Mouse (Mus musculus): ENCODE results near the gene Gm11939.
A peak's percentile ranks its signal among the peaks of the same experiment; 100 is the strongest.
"Not testable (repeated sequence)": the region's sequence is repeated elsewhere in the genome, so short reads cannot be mapped to it uniquely, and the experiment has no call there.

The Gm11939 gene

DNA sequence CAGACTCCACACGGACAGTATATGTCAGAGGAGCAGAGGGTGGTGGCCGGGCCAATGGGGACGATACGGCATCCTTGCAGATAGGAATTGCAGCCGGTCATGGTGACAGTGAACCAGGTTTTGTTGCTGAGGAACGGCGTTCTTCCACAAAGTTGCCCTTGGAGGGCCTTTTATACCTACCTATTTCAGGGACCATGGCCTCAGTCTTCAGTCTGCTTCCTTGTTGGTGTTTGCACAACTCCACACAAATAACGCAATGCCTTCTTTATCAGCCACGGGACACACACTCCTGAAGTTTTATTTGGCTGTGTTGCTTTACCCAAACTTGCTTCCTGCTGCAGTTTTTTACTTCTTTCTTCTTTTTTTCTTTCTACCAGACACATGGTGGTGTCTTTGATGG, at the start of gene Gm11939:
TSS of gene Gm11939 (minus strand) at position 101 of the 400 bp plus-strand sequence.
- DNase-seq (ENCODE audit: low spot score in 2 of 2), result no peak

DNA sequence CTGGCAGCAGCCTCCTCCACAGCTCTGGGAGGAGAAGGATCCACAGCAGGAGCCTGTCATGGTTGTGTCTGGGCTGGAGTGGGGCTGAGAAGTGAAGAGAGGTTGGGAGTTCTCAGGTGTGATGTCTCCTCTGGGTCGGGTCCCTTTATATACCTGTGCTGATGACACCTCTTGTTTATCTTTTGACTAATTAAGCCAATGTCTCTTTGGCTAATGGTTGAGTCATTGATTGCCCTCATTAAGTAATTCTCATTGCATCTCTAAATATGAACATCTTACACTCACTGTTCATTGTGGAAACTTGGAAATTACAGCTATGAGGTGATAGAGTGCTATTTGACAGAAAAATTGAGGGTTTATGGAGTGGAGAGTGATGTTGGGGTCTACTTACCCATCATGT, 43.9 kb upstream of the Gm11939 start, which contains the start of gene Gm11938:
TSS of gene Gm11938 (minus strand) at position 101 of the 400 bp plus-strand sequence.
- not testable (repeated sequence) for DNase-seq (ENCODE audit: low spot score in 2 of 2)

DNA sequence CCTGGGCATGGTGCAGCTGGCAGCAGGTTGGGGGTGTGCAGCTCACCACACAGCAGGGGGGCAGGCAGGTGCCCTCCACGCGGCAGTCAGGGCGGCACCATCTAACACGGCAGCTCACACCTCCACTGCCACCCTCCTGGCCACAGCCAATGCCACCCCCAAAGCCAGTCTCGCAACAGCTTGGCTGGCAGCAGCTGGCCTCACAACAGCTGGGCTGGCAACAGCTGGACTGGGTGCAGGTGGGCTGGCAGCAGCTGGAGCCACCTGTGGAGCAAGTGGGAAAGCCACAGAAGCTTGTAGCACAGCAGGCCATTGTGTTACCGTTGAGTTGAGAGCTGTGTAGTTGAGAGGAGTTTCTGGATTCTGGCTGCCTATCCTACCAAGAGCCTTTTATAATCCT, 38.5 kb upstream of the Gm11939 start, which contains the start of gene Krtap9-3:
TSS of gene Krtap9-3 (minus strand) at position 364 of the 400 bp plus-strand sequence.
- not testable (repeated sequence) for DNase-seq (ENCODE audit: low spot score in 2 of 2)

DNA sequence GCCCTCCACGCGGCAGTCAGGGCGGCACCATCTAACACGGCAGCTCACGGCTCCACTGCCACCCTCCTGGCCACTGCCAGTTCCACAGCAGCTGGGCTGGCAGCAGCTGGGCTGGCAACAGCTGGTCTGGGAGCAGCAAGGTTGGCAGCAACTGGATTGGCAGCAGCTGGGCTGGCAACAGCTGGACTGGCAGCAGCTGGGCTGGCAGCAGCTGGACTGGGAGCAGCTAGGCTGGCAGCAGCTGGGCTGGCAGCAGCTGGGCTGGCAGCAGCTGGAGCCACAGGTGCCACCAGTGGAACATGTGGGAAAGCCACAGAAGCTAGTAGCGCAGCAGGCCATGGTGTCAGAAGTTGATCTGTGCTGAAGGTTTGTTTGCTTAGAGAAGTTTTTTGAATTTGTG, 31.7 kb upstream of the Gm11939 start, which contains the start of gene Krtap1-3:
TSS of gene Krtap1-3 (minus strand) at position 359 of the 400 bp plus-strand sequence.
- DNase-seq (ENCODE audit: low spot score in 2 of 2), result no peak

DNA sequence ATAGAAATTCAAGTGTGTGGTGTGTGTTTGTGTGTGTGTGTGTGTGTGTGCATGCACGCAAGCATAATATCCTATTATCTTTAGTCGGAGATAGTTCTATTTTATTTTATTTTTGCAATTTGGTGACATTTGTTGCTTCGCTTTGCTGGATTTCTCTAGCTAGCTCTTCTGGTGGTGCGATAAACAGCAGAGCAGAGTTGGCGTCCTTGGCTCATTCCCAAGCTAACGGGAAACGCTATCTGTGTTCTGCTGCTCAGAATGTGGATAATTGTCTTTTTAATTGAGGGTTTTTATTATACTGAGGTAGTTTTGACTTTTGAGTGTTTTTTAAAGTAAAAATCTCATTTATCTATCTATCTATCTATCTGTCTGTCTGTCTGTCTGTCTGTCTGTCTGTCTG, 25.8 kb upstream of the Gm11939 start:
- no peak for DNase-seq (ENCODE audit: low spot score in 2 of 2)

DNA sequence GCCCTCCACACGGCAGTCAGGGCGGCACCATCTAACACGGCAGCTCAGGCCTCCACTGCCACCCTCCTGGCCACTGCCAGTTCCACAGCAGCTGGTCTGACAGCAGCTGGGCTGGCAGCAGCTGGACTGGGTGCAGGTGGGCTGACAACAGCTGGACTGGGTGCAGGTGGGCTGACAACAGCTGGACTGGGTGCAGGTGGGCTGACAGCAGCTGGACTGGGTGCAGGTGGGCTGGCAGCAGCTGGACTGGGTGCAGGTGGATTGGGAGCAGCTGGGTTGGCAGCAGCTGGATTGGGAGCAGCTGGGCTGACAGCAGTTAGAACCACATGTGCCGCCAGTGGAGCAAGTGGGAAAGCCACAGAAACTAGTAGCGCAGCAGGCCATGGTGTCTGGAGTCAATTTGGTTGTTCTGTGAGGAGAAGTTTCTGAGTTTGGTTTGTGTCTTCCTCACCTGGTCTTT, 24.0 kb upstream of the Gm11939 start, which contains the start of gene Krtap1-4:
TSS of gene Krtap1-4 (minus strand) at position 410 of the 460 bp plus-strand sequence.
- DNase-seq (ENCODE audit: low spot score in 2 of 2), result no peak

DNA sequence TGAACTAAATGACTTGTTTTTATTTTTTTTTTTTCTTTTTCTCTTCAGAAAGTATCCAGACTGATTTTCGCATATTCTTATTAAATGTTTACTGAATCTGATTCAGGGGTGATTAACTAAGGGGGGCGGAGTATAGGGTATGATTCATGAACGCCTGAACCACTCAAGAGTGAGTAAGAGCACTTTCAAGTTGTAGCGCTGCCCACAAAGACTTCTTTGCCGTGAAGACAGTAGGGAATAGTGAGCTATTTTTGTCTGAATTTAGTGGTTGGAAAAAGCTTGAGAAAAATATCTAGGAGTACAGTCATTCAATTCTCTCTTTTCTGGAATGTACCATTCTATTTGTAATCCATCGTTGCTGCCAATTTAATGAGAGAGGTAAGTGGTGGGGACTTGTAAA, 22.3 kb upstream of the Gm11939 start:
- no peak for DNase-seq (ENCODE audit: low spot score in 2 of 2)

DNA sequence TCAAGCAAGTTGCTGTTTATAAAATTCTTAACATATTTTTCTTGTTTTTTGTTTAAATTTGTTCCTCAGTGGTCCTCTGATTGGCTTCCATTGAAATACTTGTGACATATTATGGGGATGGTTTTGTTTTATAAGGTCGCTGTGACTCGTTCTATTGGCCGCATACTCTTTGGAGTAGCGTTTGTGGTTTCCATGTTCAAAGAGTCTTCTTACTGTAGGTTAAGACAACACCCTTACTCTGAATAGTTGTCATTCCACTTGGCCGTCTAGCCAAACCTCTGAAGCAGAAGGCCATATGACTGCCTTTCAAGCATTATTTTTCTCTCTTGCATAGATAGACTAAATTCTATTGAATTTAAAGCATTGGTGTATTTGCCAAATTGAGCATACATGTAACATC, 21.8 kb upstream of the Gm11939 start:
- no peak for DNase-seq (ENCODE audit: low spot score in 2 of 2)

DNA sequence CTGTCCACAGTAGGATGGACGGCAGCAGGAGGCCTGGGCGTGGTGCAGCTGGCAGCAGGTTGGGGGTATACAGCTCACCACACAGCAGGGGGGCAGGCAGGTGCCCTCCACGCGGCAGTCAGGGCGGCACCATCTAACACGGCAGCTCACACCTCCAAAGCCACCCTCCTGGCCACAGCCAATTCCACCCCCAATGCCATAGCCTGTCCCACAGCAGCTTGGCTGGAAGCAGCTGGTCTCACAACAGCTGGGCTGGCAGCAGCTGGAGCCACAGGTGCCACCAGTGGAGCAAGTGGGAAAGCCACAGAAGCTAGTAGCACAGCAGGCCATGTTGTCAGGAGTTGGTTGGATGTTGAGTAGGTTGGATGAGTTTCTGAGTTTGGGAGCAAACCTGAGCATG, 21.4 kb upstream of the Gm11939 start, which contains the start of gene Krtap1-5:
TSS of gene Krtap1-5 (minus strand) at position 381 of the 400 bp plus-strand sequence.
- DNase-seq (ENCODE audit: low spot score in 2 of 2), result no peak

DNA sequence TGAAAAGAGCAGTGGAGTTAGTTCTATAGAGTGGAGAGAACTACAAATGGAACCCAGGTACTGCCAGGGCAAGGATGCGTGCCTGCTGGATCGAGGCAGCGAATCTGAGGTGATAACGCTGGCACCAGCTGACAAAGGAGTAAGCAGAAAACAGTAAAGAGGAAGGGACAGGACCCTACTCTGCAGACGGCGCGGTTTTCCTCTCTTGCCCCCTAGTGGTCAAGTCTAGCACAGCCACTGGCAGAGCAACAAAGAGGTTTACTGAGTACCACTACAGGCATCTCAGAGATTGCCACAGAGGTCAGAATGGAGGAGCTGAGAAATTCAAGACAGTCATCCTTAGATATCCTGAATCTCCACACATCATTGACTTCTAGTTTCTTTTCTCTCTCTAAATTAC, 14.8 kb upstream of the Gm11939 start:
- no peak for DNase-seq (ENCODE audit: low spot score in 2 of 2)

DNA sequence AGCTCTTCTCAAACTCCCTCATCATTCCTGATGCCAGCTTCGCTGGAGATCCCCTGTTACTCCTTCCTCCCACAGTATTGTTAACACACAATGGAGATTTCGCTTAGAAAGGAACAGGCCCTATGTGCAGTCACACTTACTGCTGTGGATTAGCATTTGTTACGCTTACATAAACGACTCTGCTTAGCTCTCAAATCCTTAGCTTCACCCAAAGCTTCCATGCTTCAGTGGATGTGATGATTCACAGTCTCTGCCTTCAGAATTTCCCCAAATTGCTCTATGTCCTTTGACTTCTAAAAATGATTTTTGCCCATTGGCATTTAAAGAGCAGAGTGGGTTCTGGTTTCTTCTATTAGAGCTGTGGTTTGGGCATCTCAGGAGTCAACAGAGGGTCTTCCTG, 13.9 kb upstream of the Gm11939 start:
- DNase-seq (ENCODE audit: low spot score in 2 of 2), result no peak

DNA sequence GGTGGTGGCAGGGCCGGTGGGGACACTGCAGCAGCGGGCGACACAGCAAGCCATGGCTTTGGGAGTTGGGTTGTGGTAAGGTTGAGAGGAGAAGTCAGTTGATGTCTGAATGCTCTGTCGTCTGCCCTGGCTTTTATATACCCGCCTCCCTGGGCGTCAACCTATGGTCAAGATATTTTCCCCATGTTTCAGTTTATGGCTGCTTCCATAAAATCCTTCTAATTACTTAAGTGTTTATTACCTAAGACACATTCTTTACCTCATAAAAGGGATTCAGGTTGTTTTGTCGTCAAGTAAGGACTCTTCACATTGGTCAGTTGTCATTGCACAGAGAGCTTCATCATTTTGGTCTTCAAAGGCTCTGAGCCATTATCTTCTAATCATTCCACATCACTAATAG, 7.3 kb upstream of the Gm11939 start, which contains the start of gene Krtap3-1:
TSS of gene Krtap3-1 (minus strand) at position 101 of the 400 bp plus-strand sequence.
- no peak for DNase-seq (ENCODE audit: low spot score in 2 of 2)

DNA sequence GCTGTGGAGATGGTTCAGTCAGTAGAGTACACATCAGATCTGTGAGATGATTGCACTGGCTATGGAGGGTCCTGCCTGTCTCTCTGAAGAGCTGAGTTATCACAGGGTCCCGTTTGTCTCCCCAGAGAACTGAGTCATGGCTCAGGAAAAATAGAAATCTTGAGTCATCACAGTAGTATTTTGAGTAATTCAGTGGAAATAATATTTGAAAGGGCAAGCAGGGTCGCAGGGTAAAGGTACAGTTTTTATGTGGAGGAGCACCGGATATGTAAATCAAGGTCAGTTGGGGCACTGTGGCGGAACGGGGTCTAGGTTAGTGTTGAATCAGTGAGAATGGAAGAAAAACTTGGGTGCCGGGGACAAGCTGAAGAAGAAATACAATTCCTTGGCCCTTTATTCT, 3.3 kb upstream of the Gm11939 start:
- DNase-seq (ENCODE audit: low spot score in 2 of 2), result no peak

DNA sequence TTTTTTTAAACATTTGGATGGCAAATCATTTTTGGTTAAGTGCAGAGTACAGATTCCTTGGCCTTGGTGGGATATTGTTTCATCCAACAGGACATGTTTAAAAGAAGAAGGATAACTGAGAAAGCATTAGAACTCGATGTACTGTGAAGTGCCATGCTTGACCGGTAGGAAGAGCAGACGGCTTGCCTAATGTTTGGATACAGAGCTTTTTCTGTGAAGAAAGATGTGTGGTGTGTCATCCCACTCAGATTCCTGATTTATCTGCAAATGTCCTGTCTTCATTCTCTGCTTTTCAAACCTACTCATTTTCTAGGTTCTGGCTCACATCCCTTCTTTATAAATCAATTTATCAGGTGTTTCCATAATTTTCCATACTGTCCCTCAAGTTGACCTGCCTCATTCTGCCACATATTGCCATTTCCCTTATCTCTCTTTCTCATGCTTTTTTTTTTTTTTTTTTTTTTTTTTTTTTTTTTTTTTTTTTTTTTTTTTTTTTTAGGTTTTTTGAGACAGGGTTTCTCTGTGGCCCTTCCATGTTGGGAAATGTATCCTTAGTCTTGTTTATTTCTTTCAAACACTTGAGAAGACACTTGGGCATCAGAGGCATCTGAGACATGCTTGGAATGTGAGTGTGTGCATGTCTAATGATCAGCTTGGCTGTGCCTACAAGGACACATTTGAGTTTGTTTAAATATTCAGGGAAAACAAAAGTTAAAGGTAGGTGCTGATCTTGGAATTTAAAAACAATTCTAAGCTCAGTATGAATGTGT, 1.1 kb downstream of the Gm11939 start:
- DNase-seq (ENCODE audit: low spot score in 2 of 2), result peak in 1 of 2 experiments; percentile 9

DNA sequence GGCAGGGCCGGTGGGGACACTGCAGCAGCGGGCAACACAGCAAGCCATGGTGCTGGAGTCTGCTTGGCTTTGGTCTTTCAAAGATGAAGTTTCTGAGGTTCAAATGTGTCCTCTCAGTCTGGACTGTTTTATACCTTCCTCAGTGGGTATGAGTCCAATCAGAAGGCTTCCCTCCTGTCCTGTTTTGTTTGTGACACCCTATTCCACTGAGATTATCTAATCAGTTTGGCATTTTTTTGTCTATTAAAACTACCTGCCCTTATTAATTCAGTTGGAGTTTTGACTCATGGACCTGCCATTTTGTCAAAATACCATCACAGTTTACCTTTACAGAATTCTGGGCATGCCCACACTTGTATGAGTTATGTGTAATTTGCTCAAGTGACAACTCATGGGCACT, 2.5 kb downstream of the Gm11939 start, which contains the start of gene Krtap3-2:
TSS of gene Krtap3-2 (minus strand) at position 101 of the 400 bp plus-strand sequence.
- no peak for DNase-seq (ENCODE audit: low spot score in 2 of 2)

DNA sequence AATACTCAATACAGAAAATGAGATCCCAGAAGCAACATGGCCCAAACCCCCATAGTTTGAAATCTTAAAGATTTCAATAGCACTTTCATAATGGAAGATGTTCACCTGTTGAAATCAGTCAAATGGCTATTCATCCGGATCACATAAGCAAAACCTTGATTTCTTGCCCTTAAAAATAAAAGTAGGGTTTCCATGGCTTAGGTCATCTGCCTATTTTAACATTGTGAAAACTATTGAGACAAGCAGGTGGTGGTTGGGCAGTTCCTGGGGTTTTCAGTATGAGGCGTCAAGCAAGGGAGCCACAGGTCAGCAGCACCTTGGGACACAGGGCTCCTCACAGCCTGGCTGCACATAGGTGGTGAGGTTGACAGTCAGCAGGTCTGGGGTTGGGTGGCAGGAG, 3.1 kb downstream of the Gm11939 start:
- no peak for DNase-seq (ENCODE audit: low spot score in 2 of 2)

DNA sequence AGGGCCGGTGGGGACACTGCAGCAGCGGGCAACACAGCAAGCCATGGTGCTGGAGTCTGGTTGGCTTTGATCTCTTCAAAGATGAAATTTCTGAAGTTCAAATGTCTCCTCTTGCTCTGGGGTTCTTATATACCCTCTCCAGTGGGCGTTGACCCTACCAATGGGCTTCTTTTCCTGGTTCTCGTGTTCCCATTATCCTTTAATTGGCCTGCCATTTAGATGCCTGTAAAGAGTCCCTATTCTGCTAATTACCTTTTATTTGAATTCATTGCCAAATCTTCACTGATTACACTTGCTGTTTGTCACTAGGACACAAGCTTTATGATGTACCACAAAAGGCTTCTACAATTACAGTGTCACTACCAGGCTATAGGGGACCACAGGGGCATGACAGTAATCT, 8.5 kb downstream of the Gm11939 start, which contains the start of gene Krtap3-3:
TSS of gene Krtap3-3 (minus strand) at position 101 of the 400 bp plus-strand sequence.
- DNase-seq (ENCODE audit: low spot score in 2 of 2), result no peak

DNA sequence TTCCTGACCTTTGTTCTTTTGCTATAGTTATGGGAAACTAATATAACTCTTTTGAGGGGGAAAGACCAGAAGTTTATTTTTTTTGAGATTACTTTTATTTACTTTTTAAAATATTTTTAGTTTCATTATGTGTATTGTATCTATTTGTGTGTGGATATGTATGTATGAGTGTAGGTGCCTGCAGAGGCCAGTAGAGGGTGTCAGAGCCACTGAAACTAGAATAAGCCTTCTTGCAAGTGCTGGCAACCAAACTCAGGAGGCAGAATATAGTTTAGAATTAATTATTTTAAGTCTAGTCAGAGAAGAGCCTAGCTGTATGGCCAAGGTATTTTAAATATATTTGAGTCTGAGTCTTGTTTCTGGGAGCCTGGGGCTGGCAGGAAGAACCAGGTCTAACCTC, 11.4 kb downstream of the Gm11939 start:
- no peak for DNase-seq (ENCODE audit: low spot score in 2 of 2)

DNA sequence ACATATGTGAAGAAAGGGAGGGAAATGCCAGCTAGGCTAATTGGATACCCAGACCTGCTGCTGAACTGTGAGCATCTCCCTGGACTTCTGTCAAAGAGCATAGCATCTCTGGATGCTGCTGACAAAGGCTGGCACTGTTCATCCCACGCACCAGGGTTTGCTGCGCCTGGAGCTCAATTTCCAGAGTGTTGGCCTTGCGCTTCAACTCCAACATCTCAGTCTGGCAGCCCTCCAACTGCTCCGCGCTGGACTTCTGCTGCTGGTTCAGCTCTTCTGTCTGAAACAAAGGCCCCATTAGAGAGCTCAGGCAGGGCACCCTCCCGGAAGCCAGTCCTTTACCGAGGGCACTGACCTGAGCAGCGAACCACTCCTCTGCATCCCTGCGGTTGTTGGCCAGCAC, 19.5 kb downstream of the Gm11939 start:
- peak; percentile 18 to 34 for DNase-seq (ENCODE audit: low spot score in 2 of 2)

DNA sequence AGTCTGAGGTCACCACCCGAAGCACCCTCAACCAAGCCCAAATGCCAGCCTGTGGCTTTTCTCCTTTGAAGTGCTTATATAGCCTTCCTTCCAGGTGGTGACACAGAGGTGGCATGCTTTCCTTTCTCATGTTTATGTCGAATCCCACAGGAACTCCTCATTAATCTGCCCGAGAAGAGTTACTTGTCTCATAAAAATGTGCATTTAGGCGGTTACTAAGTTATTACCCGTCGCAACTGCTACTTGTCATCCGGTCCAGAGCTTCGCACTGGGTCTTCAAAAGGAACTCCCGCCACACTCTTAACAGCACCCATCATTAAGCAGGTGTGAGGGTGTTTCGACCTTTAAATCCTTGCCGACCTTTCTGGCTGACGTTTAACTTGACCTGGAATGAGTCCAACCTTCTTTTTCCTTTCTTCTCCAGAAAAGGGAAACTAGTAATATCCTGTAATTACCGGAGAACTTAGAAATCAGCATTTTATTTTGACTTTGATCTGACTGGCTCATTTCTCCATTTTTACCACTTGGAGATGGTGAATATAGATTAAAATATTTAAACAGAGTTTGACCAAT, 37.9 kb downstream of the Gm11939 start, which contains the start of gene Krt39:
TSS of gene Krt39 (minus strand) at position 51 of the 573 bp plus-strand sequence.
- DNase-seq (ENCODE audit: low spot score in 2 of 2), result no peak

DNA sequence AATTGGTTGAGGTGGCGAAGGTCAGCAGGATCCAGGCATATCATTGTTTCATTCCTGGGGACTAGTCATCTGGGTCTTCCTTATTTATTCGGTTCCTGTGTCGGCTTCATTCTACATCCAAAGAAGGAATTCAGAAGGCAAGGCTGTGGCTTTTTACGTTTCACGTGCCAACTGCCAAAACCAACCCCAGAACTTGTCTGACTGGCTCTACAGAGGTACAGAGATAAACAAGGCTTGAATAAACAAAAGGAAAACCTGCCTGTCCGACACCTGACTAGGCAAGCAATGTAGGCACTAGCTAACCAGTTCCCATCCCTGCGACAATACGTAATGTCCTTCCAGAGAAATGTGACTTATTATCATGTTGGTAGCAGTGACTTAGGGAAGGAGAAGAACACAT, 45.2 kb downstream of the Gm11939 start:
- DNase-seq (ENCODE audit: low spot score in 2 of 2), result no peak

Data from right cerebral cortex, postnatal 36 days (tissue).